Mouse (Mus musculus) macrophage (primary cell): Measurements from ENCODE around the gene Wfdc13. TPM values are rescaled to one million over a fixed set of nuclear protein-coding genes. Genes with fewer than 3 reads are reported as not detected.

Source experiments
- polyA plus RNA-seq: library from polyadenylated mRNA; stranded (reverse); fragments of 250-400 nt; gene quantifications from 3 replicates; pipeline ENCODE4 v1.2.4, GENCODE M21; 2018; ENCODE audit warnings: inconsistent platforms

Wfdc13 gene
- polyA plus RNA-seq, 1 experiment from 2014 or later = not detected

Other genes with a start within 250 kb of the Wfdc13 start
- 114 to 215 TPM (median 133 TPM) in 3 replicates for gene Sdc4, start 241.2 kb upstream of the Wfdc13 start, polyA plus RNA-seq
- 6.9 to 30.0 TPM (median 27.8 TPM) in 3 replicates for gene Sys1, start 228.1 kb upstream of the Wfdc13 start, polyA plus RNA-seq
- 0.30 TPM in 1 of 3 replicates, not detected in the others for gene Gm20458, start 224.1 kb upstream of the Wfdc13 start, polyA plus RNA-seq
- not detected in 3 replicates for gene Trp53tg5, start 211.4 kb upstream of the Wfdc13 start, polyA plus RNA-seq
- gene Dbndd2, start 199.0 kb upstream of the Wfdc13 start, polyA plus RNA-seq = 13.0 to 46.6 TPM (median 28.5 TPM) in 3 replicates
- 58.4 to 92.7 TPM (median 64.5 TPM) in 3 replicates for gene Pigt, start 187.6 kb upstream of the Wfdc13 start, polyA plus RNA-seq
- gene Wfdc2, start 122.7 kb upstream of the Wfdc13 start, polyA plus RNA-seq = not detected in 3 replicates
- gene Spint3, start 111.6 kb upstream of the Wfdc13 start, polyA plus RNA-seq = not detected in 3 replicates
- not detected in 3 replicates for gene Wfdc6a, start 99.7 kb upstream of the Wfdc13 start, polyA plus RNA-seq
- gene Eppin, start 91.5 kb upstream of the Wfdc13 start, polyA plus RNA-seq = not detected in 3 replicates
- gene Wfdc6b, start 71.6 kb upstream of the Wfdc13 start, polyA plus RNA-seq = not detected in 3 replicates
- not detected in 3 replicates for gene Wfdc8, start 71.5 kb upstream of the Wfdc13 start, polyA plus RNA-seq
- not detected in 3 replicates for gene Wfdc16, start 46.3 kb upstream of the Wfdc13 start, polyA plus RNA-seq
- gene Wfdc10, start 29.1 kb upstream of the Wfdc13 start, polyA plus RNA-seq = not detected in 3 replicates
- not detected in 3 replicates for gene Wfdc9, start 28.5 kb upstream of the Wfdc13 start, polyA plus RNA-seq
- not detected in 3 replicates for gene Wfdc11, start 11.0 kb upstream of the Wfdc13 start, polyA plus RNA-seq
- gene Spint4, start 13.4 kb downstream of the Wfdc13 start, polyA plus RNA-seq = not detected in 3 replicates
- not detected in 3 replicates for gene Spint5, start 30.2 kb downstream of the Wfdc13 start, polyA plus RNA-seq
- gene Wfdc3, start 60.8 kb downstream of the Wfdc13 start, polyA plus RNA-seq = not detected in 3 replicates
- 20.7 to 27.5 TPM (median 21.6 TPM) in 3 replicates for gene Dnttip1, start 60.9 kb downstream of the Wfdc13 start, polyA plus RNA-seq
- 1.7 to 21.7 TPM (median 12.8 TPM) in 3 replicates for gene Ube2c, start 84.8 kb downstream of the Wfdc13 start, polyA plus RNA-seq
- gene Tnnc2, start 94.9 kb downstream of the Wfdc13 start, polyA plus RNA-seq = not detected in 3 replicates
- gene Snx21, start 100.7 kb downstream of the Wfdc13 start, polyA plus RNA-seq = 7.1 to 8.5 TPM (median 7.3 TPM) in 3 replicates
- 9.7 to 17.7 TPM (median 17.1 TPM) in 3 replicates for gene Acot8, start 119.8 kb downstream of the Wfdc13 start, polyA plus RNA-seq
- gene Zswim3, start 120.0 kb downstream of the Wfdc13 start, polyA plus RNA-seq = 3.3 to 3.6 TPM (median 3.4 TPM) in 3 replicates
- 4.8 to 5.4 TPM (median 5.2 TPM) in 3 replicates for gene Zswim1, start 137.6 kb downstream of the Wfdc13 start, polyA plus RNA-seq
- 0.80 TPM in 1 of 3 replicates, not detected in the others for gene Spata25, start 143.4 kb downstream of the Wfdc13 start, polyA plus RNA-seq
- 1,416 to 1,739 TPM (median 1,652 TPM) in 3 replicates for gene Ctsa, start 147.8 kb downstream of the Wfdc13 start, polyA plus RNA-seq
- gene Neurl2, start 148.3 kb downstream of the Wfdc13 start, polyA plus RNA-seq = 3.9 to 17.8 TPM (median 7.7 TPM) in 3 replicates
- gene Pltp, start 172.6 kb downstream of the Wfdc13 start, polyA plus RNA-seq = 538 to 865 TPM (median 584 TPM) in 3 replicates
- 14.5 to 26.1 TPM (median 19.1 TPM) in 3 replicates for gene Pcif1, start 194.2 kb downstream of the Wfdc13 start, polyA plus RNA-seq
- gene Zfp335, start 226.7 kb downstream of the Wfdc13 start, polyA plus RNA-seq = 6.8 to 9.1 TPM (median 7.0 TPM) in 3 replicates